Mouse (Mus musculus): ENCODE measurements at regions not wholly inside any gene's neighbourhood (a gene's known extent, or its start where the extent isn't known, plus 50 kb on each side); places are given as distances from the start of the nearest gene placed in this dataset.

GRCm38 (mm10) chr12:118519801-118520327, 218.6 kb upstream of the Sp4 start:
- H3K9me3 ChIP-seq (replicated peaks; ENCODE audit: insufficient read depth, low read length): no peaks in the 10 kb centered on the region
- no peaks in the 10 kb centered on the region for H3K27me3 ChIP-seq (ENCODE audit: control insufficient read depth in 1 of 2, insufficient read depth in 2 of 2, low read length in 2 of 2)
- H3K4me1 ChIP-seq (ENCODE audit: control insufficient read depth in 1 of 2, insufficient read depth in 2 of 2, low read length in 2 of 2): no peaks in the 10 kb centered on the region
- no peak overlapping the region for H3K4me3 ChIP-seq (ENCODE audit: control insufficient read depth in 1 of 2, insufficient read depth in 1 of 2, low read depth in 2 of 2, low read length in 2 of 2)
- H3K27ac ChIP-seq (ENCODE audit: control insufficient read depth, low read depth, low read length): no peak overlapping the region
- DNase-seq (ENCODE audit: low read depth, low spot score): no peak
- H3K9ac ChIP-seq (ENCODE audit: control insufficient read depth, low read depth, low read length, poor library complexity, severe bottlenecking): no peak overlapping the region
- H3K36me3 ChIP-seq (ENCODE audit: control insufficient read depth in 1 of 2, insufficient read depth in 2 of 2, low read length in 2 of 2): no peaks in the 10 kb centered on the region
- TF ChIP-seq JUND (IDR thresholded peaks at IDR 0.05; ENCODE audit: low read depth, low read length) (no peak), TAL1 (IDR thresholded peaks at IDR 0.05; ENCODE audit: low read length) (no peak)
- H3K79me2 ChIP-seq (ENCODE audit: control insufficient read depth, insufficient read depth, low read length, poor library complexity): no peaks in the 10 kb centered on the region

GRCm38 (mm10) chr12:118510989-118511388, 209.7 kb upstream of the Sp4 start:
- Histone ChIP-seq H3K36me3 (ENCODE audit: control insufficient read depth in 1 of 2, insufficient read depth in 2 of 2, low read length in 2 of 2) (no peaks in the 10 kb centered on the region), H3K27me3 (ENCODE audit: control insufficient read depth in 1 of 2, insufficient read depth in 2 of 2, low read length in 2 of 2) (no peaks in the 10 kb centered on the region), H3K4me3 (ENCODE audit: control insufficient read depth in 1 of 2, insufficient read depth in 1 of 2, low read depth in 2 of 2, low read length in 2 of 2) (no peak overlapping the region), H3K27ac (ENCODE audit: control insufficient read depth, low read depth, low read length) (no peak overlapping the region), H3K4me1 (ENCODE audit: control insufficient read depth in 1 of 2, insufficient read depth in 2 of 2, low read length in 2 of 2) (no peaks in the 10 kb centered on the region), H3K9me3 (replicated peaks; ENCODE audit: insufficient read depth, low read length) (no peaks in the 10 kb centered on the region), H3K79me2 (ENCODE audit: control insufficient read depth, insufficient read depth, low read length, poor library complexity) (no peaks in the 10 kb centered on the region), H3K9ac (ENCODE audit: control insufficient read depth, low read depth, low read length, poor library complexity, severe bottlenecking) (no peak overlapping the region)
- TF ChIP-seq BHLHE40 (IDR thresholded peaks at IDR 0.05; ENCODE audit: borderline replicate concordance, low read depth, low read length) (no peak), JUND (IDR thresholded peaks at IDR 0.05; ENCODE audit: low read depth, low read length) (no peak), GATA1 (IDR thresholded peaks at IDR 0.05; ENCODE audit: low read depth, low read length) (no peak), POLR2A (IDR thresholded peaks at IDR 0.05; ENCODE audit: control insufficient read depth in 1 of 2, insufficient read depth in 1 of 2, low read depth in 1 of 2, low read length in 2 of 2, poor library complexity in 1 of 2) (no peak), NELFE (IDR thresholded peaks at IDR 0.05; ENCODE audit: low read depth, low read length) (no peak), RCOR1 (IDR thresholded peaks at IDR 0.05; ENCODE audit: low read depth, low read length) (no peak)
- DNase-seq (ENCODE audit: low read depth, low spot score): no peak

- H3K27ac ChIP-seq (ENCODE audit: control insufficient read depth, low read depth, low read length): no peak overlapping the region
- TF ChIP-seq USF1 (IDR thresholded peaks at IDR 0.05; ENCODE audit: low read depth, low read length): no peak
- TF ChIP-seq ZMIZ1 (IDR thresholded peaks at IDR 0.05; ENCODE audit: low read depth, low read length): no peak
- no peak for TF ChIP-seq E2F4 (IDR thresholded peaks at IDR 0.05; ENCODE audit: borderline replicate concordance, low read depth, low read length)
- no peak for TF ChIP-seq MAFK (IDR thresholded peaks at IDR 0.05; ENCODE audit: borderline replicate concordance, low read depth, low read length)
- TF ChIP-seq CTCF (IDR thresholded peaks at IDR 0.05 in 2 of 3, conservative IDR thresholded peaks at IDR 0.05 in 1 of 3; ENCODE audit: control insufficient read depth in 1 of 3, insufficient read depth in 1 of 3, low read depth in 2 of 3, low read length in 3 of 3, poor library complexity in 1 of 3, severe bottlenecking in 1 of 3): no peak
- no peak for TF ChIP-seq NELFE (IDR thresholded peaks at IDR 0.05; ENCODE audit: low read depth, low read length)
- TF ChIP-seq ELF1 (IDR thresholded peaks at IDR 0.05; ENCODE audit: low read depth, low read length): no peak
- H3K9me3 ChIP-seq (replicated peaks; ENCODE audit: insufficient read depth, low read length): no peaks in the 10 kb centered on the region
- H3K27me3 ChIP-seq (ENCODE audit: control insufficient read depth in 1 of 2, insufficient read depth in 2 of 2, low read length in 2 of 2): no peaks in the 10 kb centered on the region
- H3K4me3 ChIP-seq (ENCODE audit: control insufficient read depth in 1 of 2, insufficient read depth in 1 of 2, low read depth in 2 of 2, low read length in 2 of 2): no peak overlapping the region
- no peaks in the 10 kb centered on the region for H3K79me2 ChIP-seq (ENCODE audit: control insufficient read depth, insufficient read depth, low read length, poor library complexity)
- no peaks in the 10 kb centered on the region for H3K4me1 ChIP-seq (ENCODE audit: control insufficient read depth in 1 of 2, insufficient read depth in 2 of 2, low read length in 2 of 2)
- no peak for DNase-seq (ENCODE audit: low read depth, low spot score)
- H3K9ac ChIP-seq (ENCODE audit: control insufficient read depth, low read depth, low read length, poor library complexity, severe bottlenecking): no peak overlapping the region
- H3K36me3 ChIP-seq (ENCODE audit: control insufficient read depth in 1 of 2, insufficient read depth in 2 of 2, low read length in 2 of 2): no peaks in the 10 kb centered on the region
Observed at GRCm38 (mm10) chr12:118508972-118509917, 208.0 kb upstream of the Sp4 start.
